Mouse (Mus musculus) neural tube, embryonic 14.5 days (tissue): Measurements from ENCODE around the gene Mcee. TPM values are rescaled to one million over a fixed set of nuclear protein-coding genes. Genes with fewer than 3 reads are reported as not detected.

Source experiments
- ATAC-seq: fragments of 200-750 bp; cut with Nextera tagmentation; 2 replicates; pipeline ENCODE4 v1.8.0; 2017; ENCODE audit warnings: low read depth, mild to moderate bottlenecking, moderate TSS enrichment, moderate library complexity
- H3K27ac ChIP-seq: fragments of 300-500 bp; sonication (generic); 2 replicates; pipeline ENCODE4 v1.5.1; 2014; ENCODE audit warnings: low read depth, mild to moderate bottlenecking, control low read depth, low read length, moderate library complexity, mixed read lengths
- H3K27me3 ChIP-seq: fragments of 300-500 bp; sonication (generic); 2 replicates; pipeline ENCODE4 v1.6.1; 2014; ENCODE audit warnings: low read length; ENCODE audit not compliant: control insufficient read depth, insufficient read depth
- H3K36me3 ChIP-seq: fragments of 300-500 bp; sonication (generic); 2 replicates; pipeline ENCODE4 v1.6.1; 2014; ENCODE audit warnings: low read length, mixed read lengths; ENCODE audit not compliant: control insufficient read depth, insufficient read depth
- H3K4me1 ChIP-seq: fragments of 300-500 bp; sonication (generic); 2 replicates; pipeline ENCODE4 v1.6.1; 2014; ENCODE audit warnings: low read length; ENCODE audit not compliant: control insufficient read depth, insufficient read depth
- H3K4me2 ChIP-seq: fragments of 300-500 bp; sonication (generic); 2 replicates; pipeline ENCODE4 v1.6.1; 2014; ENCODE audit warnings: mild to moderate bottlenecking, low read depth, low read length, control low read depth
- H3K4me3 ChIP-seq: fragments of 300-500 bp; sonication (generic); 2 replicates; pipeline ENCODE4 v1.5.1; 2014; ENCODE audit warnings: low read depth, low read length, control low read depth, mixed read lengths
- H3K9ac ChIP-seq: fragments of 300-500 bp; sonication (generic); replicated peaks from 2 replicates; pipeline ENCODE4 v1.6.1; 2014; ENCODE audit warnings: low read depth, mild to moderate bottlenecking, control low read depth, low read length, mixed read lengths
- H3K9me3 ChIP-seq: fragments of 300-500 bp; sonication (generic); 2 replicates; pipeline ENCODE4 v1.6.1; 2016; ENCODE audit warnings: low read length; ENCODE audit not compliant: control insufficient read depth
- WGBS: fragments of 180-500 bp; shearing (Covaris S2); extraction: QIAGEN DNeasy Blood & Tissue Kit; methylation state at CpG from one replicate; pipeline ENCODE4 v1.1.7; 2014; 5-methylcytosine and 5-hydroxymethylcytosine counted together
- polyA plus RNA-seq: library from polyadenylated mRNA; unstranded; fragments of >200 nt; fragmentation: Nextera tagmentation; extraction: Ambion mirVana; gene quantifications from 2 replicates; pipeline ENCODE4 v1.2.1, GENCODE M21; 2014

Gene Mcee
- polyA plus RNA-seq, 1 experiment from 2014 or later = 44.8 TPM

GRCm38 (mm10) chr7:64392819-64393151 lies 378 bp downstream of the Mcee start:
- H3K27me3 ChIP-seq = no peaks in the 10 kb centered on the region

GRCm38 (mm10) chr7:64400725-64401124 lies 8.3 kb downstream of the Mcee start:
- no peak overlapping the region for H3K27ac ChIP-seq
- H3K27me3 ChIP-seq = no peaks in the 10 kb centered on the region
- no peak overlapping the region for H3K9ac ChIP-seq
- no peaks in the 10 kb centered on the region for H3K36me3 ChIP-seq
- no peaks in the 10 kb centered on the region for H3K4me1 ChIP-seq
- H3K4me3 ChIP-seq = no peak overlapping the region
- WGBS = 97% methylated on average over 1 of the region's 1 CpGs
- no peak for ATAC-seq
- H3K4me2 ChIP-seq = no peak overlapping the region
- no peaks in the 10 kb centered on the region for H3K9me3 ChIP-seq

More at GRCm38 (mm10) chr7:64392819-64393151, 378 bp downstream of the Mcee start:
- no peak for ATAC-seq
- peak overlapping the region; percentile 55 for H3K9ac ChIP-seq
- peaks cover 11% of the 10 kb centered on the region for H3K36me3 ChIP-seq
- 0 out of 2 replicates have a peak overlapping the region, but pooled peaks have one; percentile 31 for H3K27ac ChIP-seq
- H3K9me3 ChIP-seq = no peaks in the 10 kb centered on the region
- peak overlapping the region; percentile 56 for H3K4me2 ChIP-seq
- peak overlapping the region; percentile 60 for H3K4me3 ChIP-seq
- WGBS = 4% methylated on average over 15 of the region's 15 CpGs
- H3K4me1 ChIP-seq = no peaks in the 10 kb centered on the region

GRCm38 (mm10) chr7:64402452-64402851 lies 10.0 kb downstream of the Mcee start:
- H3K4me1 ChIP-seq = no peaks in the 10 kb centered on the region
- no peak overlapping the region for H3K4me2 ChIP-seq
- no peak overlapping the region for H3K4me3 ChIP-seq
- WGBS = 94% methylated on average over 4 of the region's 4 CpGs
- no peak for ATAC-seq
- H3K9me3 ChIP-seq = no peaks in the 10 kb centered on the region
- H3K27me3 ChIP-seq = no peaks in the 10 kb centered on the region
- no peak overlapping the region for H3K9ac ChIP-seq
- no peaks in the 10 kb centered on the region for H3K36me3 ChIP-seq
- H3K27ac ChIP-seq = no peak overlapping the region

- no peaks in the 10 kb centered on the region for H3K27me3 ChIP-seq
- no peak for ATAC-seq
- WGBS = 93% methylated on average over 8 of the region's 8 CpGs
- H3K4me1 ChIP-seq = no peaks in the 10 kb centered on the region
- no peaks in the 10 kb centered on the region for H3K36me3 ChIP-seq
- no peak overlapping the region for H3K27ac ChIP-seq
- no peak overlapping the region for H3K9ac ChIP-seq
- H3K4me2 ChIP-seq = no peak overlapping the region
- H3K9me3 ChIP-seq = no peaks in the 10 kb centered on the region
- no peak overlapping the region for H3K4me3 ChIP-seq
Measured at GRCm38 (mm10) chr7:64403989-64404388, 11.6 kb downstream of the Mcee start.

- ATAC-seq = no peak
- H3K4me3 ChIP-seq = no peak overlapping the region
- H3K9ac ChIP-seq = no peak overlapping the region
- no peaks in the 10 kb centered on the region for H3K4me1 ChIP-seq
- H3K9me3 ChIP-seq = no peaks in the 10 kb centered on the region
- WGBS = 68% methylated on average over 5 of the region's 5 CpGs
- no peak overlapping the region for H3K4me2 ChIP-seq
- H3K36me3 ChIP-seq = no peaks in the 10 kb centered on the region
- H3K27me3 ChIP-seq = no peaks in the 10 kb centered on the region
- H3K27ac ChIP-seq = no peak overlapping the region
Measured at GRCm38 (mm10) chr7:64424861-64425260, 32.5 kb downstream of the Mcee start.

GRCm38 (mm10) chr7:64439595-64440518 lies 47.5 kb downstream of the Mcee start:
- Histone ChIP-seq H3K27me3 (no peaks in the 10 kb centered on the region), H3K4me1 (0 out of 2 replicates have a peak, but pooled peaks cover 4% of the 10 kb centered on the region), H3K27ac (peak overlapping the region; percentile 16; the same call in 1 of the 2 replicates), H3K9ac (no peak overlapping the region), H3K9me3 (no peaks in the 10 kb centered on the region), H3K36me3 (no peaks in the 10 kb centered on the region), H3K4me3 (no peak overlapping the region), H3K4me2 (no peak overlapping the region)
- 52% methylated on average over 5 of the region's 5 CpGs for WGBS
- ATAC-seq = no peak

GRCm38 (mm10) chr7:64440519-64440918 lies 48.1 kb downstream of the Mcee start:
- Histone ChIP-seq H3K27ac (no peak overlapping the region), H3K9ac (no peak overlapping the region)

GRCm38 (mm10) chr7:64450631-64451030 lies 58.2 kb downstream of the Mcee start:
- ATAC-seq = no peak
- H3K27ac ChIP-seq = no peak overlapping the region
- WGBS = 83% methylated on average over 13 of the region's 13 CpGs
- no peak overlapping the region for H3K4me3 ChIP-seq
- no peak overlapping the region for H3K4me2 ChIP-seq
- no peaks in the 10 kb centered on the region for H3K9me3 ChIP-seq
- no peak overlapping the region for H3K9ac ChIP-seq
- H3K36me3 ChIP-seq = no peaks in the 10 kb centered on the region
- H3K4me1 ChIP-seq = no peaks in the 10 kb centered on the region
- H3K27me3 ChIP-seq = no peaks in the 10 kb centered on the region

More at GRCm38 (mm10) chr7:64440519-64440918, 48.1 kb downstream of the Mcee start:
- ATAC-seq = no peak
- WGBS = 85% methylated on average over 8 of the region's 8 CpGs
- Histone ChIP-seq H3K4me3 (no peak overlapping the region), H3K4me2 (no peak overlapping the region), H3K4me1 (0 out of 2 replicates have a peak, but pooled peaks cover 4% of the 10 kb centered on the region), H3K36me3 (no peaks in the 10 kb centered on the region), H3K27me3 (no peaks in the 10 kb centered on the region), H3K9me3 (no peaks in the 10 kb centered on the region)

GRCm38 (mm10) chr7:64451441-64451840 lies 59.0 kb downstream of the Mcee start:
- WGBS = 27% methylated on average over 4 of the region's 4 CpGs
- Histone ChIP-seq H3K4me1 (no peaks in the 10 kb centered on the region), H3K36me3 (no peaks in the 10 kb centered on the region), H3K9ac (no peak overlapping the region), H3K27ac (0 out of 2 replicates have a peak overlapping the region, but pooled peaks have one; percentile 12), H3K27me3 (no peaks in the 10 kb centered on the region), H3K4me2 (no peak overlapping the region), H3K4me3 (no peak overlapping the region), H3K9me3 (no peaks in the 10 kb centered on the region)
- peak; percentile 77; the same call in 1 of the 2 replicates for ATAC-seq
